Mouse (Mus musculus) WW6 (cell line): Measurements from ENCODE around the gene 9430097D07Rik.

Experiments
- DNase-seq: peaks from one replicate; pipeline ENCODE4 v3.0.0-alpha.2; 2013; ENCODE audit warnings: low read depth, low spot score

The 9430097D07Rik gene

DNA sequence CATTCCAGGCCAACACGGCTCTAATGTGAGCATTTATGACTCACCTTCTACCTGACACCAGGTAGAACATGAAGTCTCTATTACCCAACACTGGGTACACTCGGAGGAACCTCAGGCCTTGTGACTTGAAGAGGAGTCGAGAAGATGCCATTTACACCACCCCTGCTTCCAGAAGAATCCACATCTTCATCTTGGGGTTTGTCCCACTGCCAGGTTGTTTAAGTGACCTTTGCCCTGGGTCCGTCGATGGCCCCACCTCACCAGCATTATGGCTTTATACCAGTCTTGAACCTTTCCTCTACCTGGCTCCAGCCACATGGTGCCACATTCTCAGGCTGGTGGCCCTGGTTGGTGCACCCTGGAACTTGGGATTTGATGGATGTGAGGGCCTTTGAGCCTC lies 21.8 kb upstream of the 9430097D07Rik start:
- no peak for DNase-seq

- no peak for DNase-seq
Observed at GRCm38 (mm10) chr2:32596725-32597124, 21.2 kb upstream of the 9430097D07Rik start.

- DNase-seq = no peak
Observed at GRCm38 (mm10) chr2:32591249-32591648, 15.8 kb upstream of the 9430097D07Rik start.

- no peak for DNase-seq
Observed at GRCm38 (mm10) chr2:32590224-32590623, 14.7 kb upstream of the 9430097D07Rik start.

- no peak for DNase-seq
Observed at GRCm38 (mm10) chr2:32589213-32589795, 13.8 kb upstream of the 9430097D07Rik start.

- DNase-seq = no peak
Observed at GRCm38 (mm10) chr2:32587731-32588321, 12.3 kb upstream of the 9430097D07Rik start.

DNA sequence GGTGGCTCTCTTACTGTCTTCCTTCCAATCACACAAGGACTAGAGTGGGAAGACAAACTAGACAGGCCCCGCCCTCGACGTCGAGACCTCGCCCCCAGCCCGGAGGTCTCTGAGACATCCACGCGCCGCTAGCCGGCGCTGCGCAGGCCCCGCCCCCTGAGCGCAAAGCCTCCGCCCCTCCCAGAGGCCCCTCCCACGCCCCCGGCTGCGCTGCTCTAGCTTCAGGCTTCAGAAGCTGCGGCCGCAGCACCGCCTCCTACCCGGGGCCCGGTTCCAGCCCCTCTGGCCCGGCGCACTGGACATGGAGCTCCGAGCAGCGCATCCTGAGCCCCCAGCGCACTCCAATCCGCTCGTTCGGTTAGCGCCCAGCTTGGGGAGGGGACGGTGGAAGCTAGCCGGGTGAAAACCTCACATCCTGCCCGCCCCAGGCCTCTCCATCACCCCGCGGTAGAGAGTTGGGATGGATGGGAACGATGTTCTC lies 11.4 kb upstream of the 9430097D07Rik start, which contains the start of gene St6galnac4:
St6galnac4 (plus strand) TSS at position 225 of the 481 bp plus-strand sequence.
- DNase-seq = peak; percentile 92

GRCm38 (mm10) chr2:32585149-32585714 lies 9.7 kb upstream of the 9430097D07Rik start:
- DNase-seq = no peak

DNA sequence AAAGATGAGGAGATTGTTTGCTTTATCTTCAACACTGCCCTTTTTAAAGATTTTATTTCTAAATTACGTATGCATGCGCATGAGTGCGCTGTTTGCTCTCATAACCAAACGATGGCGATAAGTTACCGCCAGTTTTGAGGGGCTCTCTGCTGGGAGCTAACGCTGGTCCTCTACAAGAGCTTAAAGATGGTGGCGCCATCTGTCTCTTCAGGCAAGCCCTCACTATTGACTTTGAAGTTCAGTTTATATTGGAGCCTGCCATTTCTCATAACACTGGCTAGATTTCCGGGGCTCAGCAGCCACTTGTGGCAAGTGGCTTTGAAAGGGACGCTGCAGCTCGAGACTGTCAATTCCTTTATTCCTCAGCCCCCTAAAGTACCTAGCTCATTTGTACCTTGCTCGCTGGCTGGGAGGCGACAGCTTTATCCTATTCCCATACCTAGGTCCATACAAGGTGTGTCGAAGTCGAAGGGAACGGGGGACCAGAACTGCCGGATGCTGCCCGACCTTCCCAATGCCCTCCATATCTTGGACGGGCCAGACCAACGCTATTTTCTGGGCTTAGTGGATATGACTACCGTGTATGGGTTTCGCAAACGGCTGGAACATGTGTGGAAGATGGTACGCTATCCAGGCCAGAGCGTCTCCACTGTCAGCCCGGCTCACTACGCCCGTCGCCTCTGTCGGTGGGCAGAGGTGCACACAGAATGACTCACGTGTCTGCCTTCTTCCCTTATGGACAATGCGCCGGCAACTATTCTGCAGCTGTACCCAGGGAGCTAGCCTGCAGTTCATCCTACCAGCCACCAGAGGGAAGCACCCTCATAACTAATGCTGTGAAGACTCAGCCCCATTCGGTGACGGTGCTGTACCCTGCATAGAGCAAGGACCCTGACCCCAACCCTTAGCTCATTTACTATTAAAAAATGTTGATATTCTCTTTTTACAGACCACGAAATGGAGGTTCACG lies 7.6 kb upstream of the 9430097D07Rik start:
- no peak for DNase-seq

DNA sequence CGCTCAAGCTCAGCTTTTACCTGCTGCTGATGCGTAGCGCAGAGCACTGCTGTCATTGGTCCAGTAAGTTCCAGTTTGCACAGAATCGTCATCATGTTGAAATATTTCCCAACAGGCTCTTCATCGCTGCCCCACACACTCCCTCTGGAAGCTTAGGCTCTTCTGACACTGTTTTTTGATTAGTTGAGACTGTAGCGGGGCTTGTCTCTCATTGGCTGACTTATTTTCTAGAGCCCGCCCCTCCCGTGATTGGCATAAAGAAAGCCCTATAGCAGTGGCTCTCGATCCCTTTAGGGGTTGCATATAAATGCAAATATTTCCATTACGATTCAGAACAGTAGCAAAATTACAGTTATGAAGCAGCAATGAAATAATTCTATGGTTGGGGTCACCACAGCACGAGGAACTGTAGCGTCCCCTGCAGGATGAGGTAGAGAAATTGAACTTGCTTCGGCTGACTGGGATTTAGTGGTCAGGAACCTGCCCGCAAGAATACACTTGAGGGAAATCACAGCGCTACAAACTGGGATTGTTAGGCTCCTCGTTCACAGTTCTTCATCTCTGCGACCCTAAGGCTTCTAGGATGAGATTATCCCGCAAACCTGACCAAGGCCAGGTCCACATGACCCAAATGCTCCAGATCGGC lies 6.1 kb upstream of the 9430097D07Rik start:
- DNase-seq = no peak

- DNase-seq = no peak
Observed at GRCm38 (mm10) chr2:32578146-32579046, 2.9 kb upstream of the 9430097D07Rik start.

DNA sequence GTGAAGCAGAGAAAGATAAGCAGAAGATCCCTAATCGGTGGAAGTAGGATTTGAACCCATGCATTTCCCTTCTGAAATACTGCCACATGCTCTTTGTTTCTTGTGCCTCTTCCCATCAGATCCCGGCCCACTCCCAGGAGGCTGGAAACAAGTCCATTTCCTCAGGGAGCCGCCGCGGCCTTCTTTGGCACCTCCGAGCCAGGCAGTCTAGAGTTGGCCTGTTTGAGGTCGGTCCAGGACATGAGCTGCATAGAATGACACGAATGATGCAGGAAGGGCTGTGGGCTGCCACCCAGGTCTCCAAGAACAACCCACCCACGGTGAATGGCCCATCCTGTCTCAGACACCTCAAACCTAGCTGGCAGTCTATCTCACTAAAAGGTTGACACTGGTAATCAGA lies 1.0 kb upstream of the 9430097D07Rik start:
- no peak for DNase-seq

DNA sequence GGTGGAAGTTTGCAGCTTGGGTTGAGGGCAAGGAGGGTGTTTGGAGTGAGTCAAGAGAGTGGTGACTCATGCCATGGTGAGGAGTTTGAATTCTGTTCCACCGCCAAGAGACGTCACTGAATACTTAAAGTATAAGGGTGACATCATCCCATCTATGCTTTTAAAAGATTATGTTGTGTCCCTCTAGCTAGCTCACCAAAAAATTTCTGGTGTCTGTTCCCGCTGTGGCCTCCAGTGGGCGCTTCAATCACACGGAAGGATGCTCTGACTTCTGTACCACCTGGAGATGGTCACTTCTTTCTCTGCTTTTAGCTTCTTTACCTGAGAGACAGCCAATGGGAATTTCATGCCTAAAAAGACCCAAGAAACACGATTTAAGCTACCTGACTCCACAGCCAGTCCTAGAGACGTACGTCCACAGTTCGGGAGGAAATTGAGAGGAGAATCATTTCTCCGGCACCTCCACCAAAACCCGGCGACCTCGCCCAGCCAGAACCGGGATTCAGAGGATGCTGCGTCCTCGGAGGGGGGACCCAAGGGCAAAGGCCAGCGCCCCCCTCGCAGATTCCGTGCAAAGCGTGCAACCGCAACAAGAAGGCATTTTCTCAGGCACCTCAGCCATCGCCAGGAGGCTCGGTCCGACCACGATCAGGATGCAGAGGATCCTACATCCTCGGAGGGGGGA lies 441 bp downstream of the 9430097D07Rik start:
- no peak for DNase-seq

DNA sequence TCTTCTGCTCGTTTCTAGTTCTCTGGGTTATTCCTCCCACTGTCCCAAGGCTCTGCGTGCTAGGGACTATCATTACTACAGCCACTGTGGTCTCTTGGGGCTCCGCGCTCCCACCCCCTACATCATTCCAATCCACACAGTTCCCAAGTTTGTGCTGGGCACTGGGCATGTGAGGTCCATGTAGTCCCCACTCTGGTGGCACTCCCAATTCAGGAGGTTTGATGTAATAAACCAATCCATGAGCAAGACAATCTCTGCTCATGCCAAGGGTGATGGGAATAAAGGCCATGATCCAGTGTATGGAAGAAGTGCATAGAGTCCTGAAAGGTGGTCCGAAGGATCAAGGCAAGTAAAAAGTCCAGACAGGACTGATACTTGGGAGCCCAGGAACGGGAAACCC lies 987 bp downstream of the 9430097D07Rik start, which contains the start of gene Pip5kl1:
Pip5kl1 (plus strand) TSS at position 301 of the 400 bp plus-strand sequence.
- no peak for DNase-seq

DNA sequence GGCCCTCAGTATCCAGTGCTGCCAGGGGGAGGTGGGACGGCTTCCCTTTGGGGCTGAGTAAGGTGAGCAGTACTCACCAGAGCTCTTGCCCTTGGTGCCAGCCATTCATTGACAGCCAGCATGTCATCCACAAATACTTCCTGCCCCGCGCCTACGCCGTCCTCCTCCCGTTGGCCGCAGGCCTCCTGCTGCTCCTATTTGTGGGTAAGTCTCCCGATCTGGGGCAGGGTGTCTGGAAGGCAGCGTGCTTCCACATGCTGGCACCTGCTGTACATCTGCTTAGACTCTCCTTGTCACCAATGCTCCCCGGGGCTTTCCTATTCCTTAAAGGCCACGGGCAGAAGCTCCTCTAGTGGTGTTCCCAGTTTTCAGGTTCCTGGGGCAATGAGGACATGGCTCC lies 3.3 kb downstream of the 9430097D07Rik start:
- DNase-seq = no peak

GRCm38 (mm10) chr2:32570698-32571494 lies 4.6 kb downstream of the 9430097D07Rik start, which contains the start of gene Dpm2:
Dpm2 (plus strand) TSS chr2:32570858.
- DNase-seq = peak; percentile 80

- DNase-seq = no peak
Observed at GRCm38 (mm10) chr2:32568941-32569340, 6.5 kb downstream of the 9430097D07Rik start.

DNA sequence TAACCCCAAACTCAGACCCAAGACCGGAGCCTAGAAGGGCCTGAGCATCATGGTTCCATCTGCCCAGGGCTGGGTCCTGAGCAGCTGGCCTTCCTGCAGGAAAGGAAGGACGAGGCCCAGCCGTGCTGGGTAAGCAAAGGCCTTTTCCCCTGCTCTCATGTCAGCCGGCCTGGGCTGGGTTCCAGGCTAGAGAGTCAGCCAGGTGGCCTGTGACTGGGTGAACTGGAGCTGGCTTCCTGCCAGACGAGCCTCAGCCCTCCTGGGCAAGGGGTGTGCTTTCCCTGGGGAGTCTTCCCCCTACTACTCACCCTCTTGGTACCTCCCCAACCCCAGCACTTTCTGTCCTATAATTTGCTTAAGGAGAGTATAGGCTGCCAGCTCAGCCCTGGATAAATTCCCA lies 7.3 kb downstream of the 9430097D07Rik start:
- DNase-seq = no peak
